Mouse (Mus musculus): ENCODE measurements around the gene Atf6. TPM values are rescaled to one million over a fixed set of nuclear protein-coding genes. Genes with fewer than 3 reads are reported as not detected.

Atf6 gene
- polyA plus RNA-seq, 2 experiments, result 4.8 to 6.6 TPM

GRCm38 (mm10) chr1:170855056-170855760, 12.4 kb downstream of the Atf6 start:
- Histone ChIP-seq H3K27me3 (ENCODE audit: control insufficient read depth, insufficient read depth, low read length) (no peaks in the 10 kb centered on the region), H3K4me3 (ENCODE audit: insufficient read depth in 1 of 2, low read depth in 2 of 2, low read length in 2 of 2) (peak overlapping the region in 1 of 2 experiments; percentile 15; a peak in 1 of 4 replicates), H3K4me2 (ENCODE audit: low read depth) (peak overlapping the region; percentile 55), H3K9ac (replicated peaks) (peak overlapping the region; percentile 10), H3K36me3 (replicated peaks; ENCODE audit: control insufficient read depth, insufficient read depth, low read depth) (peaks cover 7% of the 10 kb centered on the region), H3K9me3 (ENCODE audit: control insufficient read depth, low read length) (no peaks in the 10 kb centered on the region), H3K27ac (peak overlapping the region; percentile 74), H3K4me1 (replicated peaks; ENCODE audit: control insufficient read depth in 2 of 2, insufficient read depth in 2 of 2, low read length in 1 of 2) (peaks cover 24 to 56% of the 10 kb centered on the region in 2 experiments)
- peak; percentile 94 for ATAC-seq (ENCODE audit: insufficient read depth)
- DNase-seq (ENCODE audit: low read depth in 3 of 3, low spot score in 3 of 3), result peak in 2 of 3 experiments; percentile 61 to 66
- WGBS (ENCODE audit: insufficient replicate concordance), result 36% methylated on average over 13 of the region's 13 CpGs
- TF ChIP-seq CTCF (IDR thresholded peaks at IDR 0.05; ENCODE audit: low read depth) (no peak), EP300 (IDR thresholded peaks at IDR 0.05; ENCODE audit: low read depth) (peak; percentile 74)

GRCm38 (mm10) chr1:170853604-170854003, 14.0 kb downstream of the Atf6 start:
- Histone ChIP-seq H3K36me3 (replicated peaks; ENCODE audit: control insufficient read depth, insufficient read depth, low read depth) (peaks cover 10% of the 10 kb centered on the region), H3K4me1 (replicated peaks; ENCODE audit: control insufficient read depth in 2 of 2, insufficient read depth in 2 of 2, low read length in 1 of 2) (peaks cover 24 to 56% of the 10 kb centered on the region in 2 experiments), H3K27ac (no peak overlapping the region), H3K4me2 (ENCODE audit: low read depth) (no peak overlapping the region), H3K27me3 (ENCODE audit: control insufficient read depth, insufficient read depth, low read length) (no peaks in the 10 kb centered on the region), H3K4me3 (ENCODE audit: insufficient read depth in 1 of 2, low read depth in 2 of 2, low read length in 2 of 2) (no peak overlapping the region), H3K9me3 (ENCODE audit: control insufficient read depth, low read length) (no peaks in the 10 kb centered on the region), H3K9ac (replicated peaks) (no peak overlapping the region)
- TF ChIP-seq CTCF (IDR thresholded peaks at IDR 0.05; ENCODE audit: low read depth) (no peak), EP300 (IDR thresholded peaks at IDR 0.05; ENCODE audit: low read depth) (no peak)
- ATAC-seq (ENCODE audit: insufficient read depth) (no peak), DNase-seq (ENCODE audit: low read depth in 3 of 3, low spot score in 3 of 3) (no peak)
- 74% methylated on average over 3 of the region's 3 CpGs for WGBS (ENCODE audit: insufficient replicate concordance)

- TF ChIP-seq EP300 (IDR thresholded peaks at IDR 0.05; ENCODE audit: low read depth) (no peak), CTCF (IDR thresholded peaks at IDR 0.05; ENCODE audit: low read depth) (no peak)
- DNase-seq (ENCODE audit: low read depth in 3 of 3, low spot score in 3 of 3) (no peak), ATAC-seq (ENCODE audit: insufficient read depth) (peak; percentile 11; the same call in 1 of the 2 replicates)
- no peak overlapping the region for H3K27ac ChIP-seq
- peaks cover 11% of the 10 kb centered on the region for H3K36me3 ChIP-seq (replicated peaks; ENCODE audit: control insufficient read depth, insufficient read depth, low read depth)
- no peak overlapping the region for H3K9ac ChIP-seq (replicated peaks)
- H3K27me3 ChIP-seq (ENCODE audit: control insufficient read depth, insufficient read depth, low read length), result no peaks in the 10 kb centered on the region
- no peak overlapping the region for H3K4me3 ChIP-seq (ENCODE audit: insufficient read depth in 1 of 2, low read depth in 2 of 2, low read length in 2 of 2)
- H3K4me1 ChIP-seq (replicated peaks; ENCODE audit: control insufficient read depth in 2 of 2, insufficient read depth in 2 of 2, low read length in 1 of 2), result peaks cover 19 to 48% of the 10 kb centered on the region in 2 experiments
- no peak overlapping the region for H3K4me2 ChIP-seq (ENCODE audit: low read depth)
- no peaks in the 10 kb centered on the region for H3K9me3 ChIP-seq (ENCODE audit: control insufficient read depth, low read length)
- WGBS (ENCODE audit: insufficient replicate concordance), result 65% methylated on average over 23 of the region's 23 CpGs
These were observed 16.6 kb downstream of the Atf6 start for GRCm38 (mm10) chr1:170850637-170851624.

GRCm38 (mm10) chr1:170850007-170850406, 17.6 kb downstream of the Atf6 start:
- Histone ChIP-seq H3K9me3 (ENCODE audit: control insufficient read depth, low read length) (no peaks in the 10 kb centered on the region), H3K27me3 (ENCODE audit: control insufficient read depth, insufficient read depth, low read length) (no peaks in the 10 kb centered on the region), H3K4me3 (ENCODE audit: insufficient read depth in 1 of 2, low read depth in 2 of 2, low read length in 2 of 2) (no peak overlapping the region), H3K9ac (replicated peaks) (no peak overlapping the region), H3K4me1 (replicated peaks; ENCODE audit: control insufficient read depth in 2 of 2, insufficient read depth in 2 of 2, low read length in 1 of 2) (peaks cover 22 to 50% of the 10 kb centered on the region in 2 experiments), H3K27ac (no peak overlapping the region), H3K36me3 (replicated peaks; ENCODE audit: control insufficient read depth, insufficient read depth, low read depth) (peaks cover 11% of the 10 kb centered on the region), H3K4me2 (ENCODE audit: low read depth) (no peak overlapping the region)
- DNase-seq (ENCODE audit: low read depth in 3 of 3, low spot score in 3 of 3) (no peak), ATAC-seq (ENCODE audit: insufficient read depth) (no peak)
- no peak for TF ChIP-seq CTCF (IDR thresholded peaks at IDR 0.05; ENCODE audit: low read depth)
- no peak for TF ChIP-seq EP300 (IDR thresholded peaks at IDR 0.05; ENCODE audit: low read depth)
- 83% methylated on average over 2 of the region's 2 CpGs for WGBS (ENCODE audit: insufficient replicate concordance)
